Mouse (Mus musculus): ENCODE measurements around the gene Epb41.

GRCm38 (mm10) chr4:132018547-132018946, 56.6 kb downstream of the Epb41 start:
- no peak for TF ChIP-seq POLR2A (IDR thresholded peaks at IDR 0.05; ENCODE audit: low read depth, low read length)
- no peak for TF ChIP-seq CTCF (IDR thresholded peaks at IDR 0.05; ENCODE audit: borderline replicate concordance, insufficient read depth, low read length)

Measured in embryonic fibroblast, embryonic 13.5 days (primary cell).